Mouse (Mus musculus) adrenal gland, adult 2 months (tissue): ENCODE results near the gene T2. TPM values are rescaled to one million over a fixed set of nuclear protein-coding genes. Genes with fewer than 3 reads are reported as not detected.

Experiments used
- polyA plus RNA-seq: library from polyadenylated mRNA; depleted of rRNA; stranded (reverse); fragments of >200 nt; gene quantifications from 2 replicates; pipeline ENCODE4 v1.2.3, GENCODE M21; 2012; rRNA removed
- total RNA-seq, 2 experiments: library from RNA; stranded (reverse); gene quantifications; 2 replicates each; pipeline ENCODE4 v1.2.3; 2021

The T2 gene
- total and polyA plus RNA-seq, 3 experiments, result not detected

Other genes starting within 250 kb of the T2 start
- not detected for gene Gm49673, start 208.2 kb upstream of the T2 start, total RNA-seq
- gene Gm49673, start 208.2 kb upstream of the T2 start, polyA plus RNA-seq, result 2.5 and 16.1 TPM in 2 replicates
- 10 to 100 TPM; 29.2 to 62.6 TPM for gene Rnaset2a, start 207.9 kb upstream of the T2 start, total RNA-seq
- gene Rnaset2a, start 207.9 kb upstream of the T2 start, polyA plus RNA-seq, result 54.9 and 82.3 TPM in 2 replicates
- gene Fgfr1op, start 190.5 kb upstream of the T2 start, total RNA-seq, result 10 to 100 TPM; 16.6 to 21.4 TPM
- 0.42 and 0.43 TPM in 2 replicates for gene Fgfr1op, start 190.5 kb upstream of the T2 start, polyA plus RNA-seq
- gene Ccr6, start 119.9 kb upstream of the T2 start, total RNA-seq, result not detected
- gene Ccr6, start 119.9 kb upstream of the T2 start, polyA plus RNA-seq, result 0.08 and 0.29 TPM in 2 replicates
- gene Mpc1, start 73.1 kb upstream of the T2 start, total RNA-seq, result 100 to 1,000 TPM; 296 to 304 TPM
- gene Mpc1, start 73.1 kb upstream of the T2 start, polyA plus RNA-seq, result 92.5 and 121 TPM in 2 replicates
- gene Sft2d1, start 44.9 kb upstream of the T2 start, total RNA-seq, result 10 to 100 TPM; 32.8 to 39.7 TPM
- gene Sft2d1, start 44.9 kb upstream of the T2 start, polyA plus RNA-seq, result 108 and 123 TPM in 2 replicates
- gene Prr18, start 18.5 kb upstream of the T2 start, total RNA-seq, result under 1 TPM; 0.14 to 0.49 TPM
- 0.25 and 0.38 TPM in 2 replicates for gene Prr18, start 18.5 kb upstream of the T2 start, polyA plus RNA-seq
- gene T, start 78.4 kb downstream of the T2 start, total RNA-seq, result not detected
- 0.26 and 0.28 TPM in 2 replicates for gene T, start 78.4 kb downstream of the T2 start, polyA plus RNA-seq
- 10 to 100 TPM; 21.4 to 36.2 TPM for gene Pde10a, start 169.4 kb downstream of the T2 start, total RNA-seq
- gene Pde10a, start 169.4 kb downstream of the T2 start, polyA plus RNA-seq, result 10.1 and 13.8 TPM in 2 replicates
- gene Gm17087, start 211.0 kb downstream of the T2 start, total RNA-seq, result not detected
- gene Gm17087, start 211.0 kb downstream of the T2 start, polyA plus RNA-seq, result not detected in 2 replicates